Mouse (Mus musculus) C2C12 (cell line): ENCODE data around the gene Gas2l3. TPM values are rescaled to one million over a fixed set of nuclear protein-coding genes. Genes with fewer than 3 reads are reported as not detected.

Source experiments
- H3K27me3 ChIP-seq: one replicate; pipeline ENCODE4 v1.6.1; 2011; ENCODE audit not compliant: control insufficient read depth, insufficient read depth, insufficient read length
- H3K36me3 ChIP-seq: one replicate; pipeline ENCODE4 v1.6.1; 2011; ENCODE audit not compliant: control insufficient read depth, insufficient read depth
- H3K4me3 ChIP-seq: one replicate; pipeline ENCODE4 v1.5.1; 2011; ENCODE audit warnings: mild to moderate bottlenecking, control low read depth; ENCODE audit not compliant: poor library complexity, insufficient read depth, severe bottlenecking
- H3K79me2 ChIP-seq: one replicate; pipeline ENCODE4 v1.6.1; 2011; ENCODE audit not compliant: control insufficient read depth, insufficient read depth
- H3K79me3 ChIP-seq: one replicate; pipeline ENCODE4 v1.6.1; 2011; ENCODE audit warnings: low read depth, control low read depth
- H3ac ChIP-seq: one replicate; pipeline ENCODE3; 2011; ENCODE audit warnings: low read depth; ENCODE audit not compliant: control insufficient read depth, insufficient read length
- CEBPB ChIP-seq: IDR thresholded peaks from one replicate; pipeline ENCODE4 v1.6.1; 2011; ENCODE audit warnings: low read depth, mild to moderate bottlenecking, control low read depth, moderate library complexity
- CTCF ChIP-seq: IDR thresholded peaks from one replicate; pipeline ENCODE4 v1.5.1; 2011; ENCODE audit not compliant: control insufficient read depth, insufficient read depth, insufficient read length
- FOSL1 ChIP-seq: IDR thresholded peaks from one replicate; pipeline ENCODE4 v1.8.0; 2011; ENCODE audit warnings: mild to moderate bottlenecking, low read length; ENCODE audit not compliant: poor library complexity, insufficient read depth, severe bottlenecking
- MAX ChIP-seq: IDR thresholded peaks from one replicate; pipeline ENCODE4 v1.6.1; 2011; ENCODE audit warnings: mild to moderate bottlenecking, control low read depth
- MYOD1 ChIP-seq: IDR thresholded peaks from one replicate; pipeline ENCODE4 v1.6.1; 2011; ENCODE audit warnings: low read depth; ENCODE audit not compliant: control insufficient read depth, insufficient read length
- MYOG ChIP-seq: IDR thresholded peaks from one replicate; pipeline ENCODE4 v1.6.1; 2011; ENCODE audit not compliant: control insufficient read depth, insufficient read length; ENCODE audit errors: extremely low read depth
- USF1 ChIP-seq: IDR thresholded peaks from one replicate; pipeline ENCODE4 v1.6.1; 2011; ENCODE audit warnings: low read depth, mild to moderate bottlenecking, control low read depth, moderate library complexity
- polyA plus RNA-seq: library from polyadenylated mRNA; unstranded; fragments of >200 nt; fragmentation: generic; extraction: Trizol; gene quantifications from one replicate; pipeline ENCODE4 v1.2.1, GENCODE M21; 2012; ENCODE audit warnings: missing spikeins

The Gas2l3 gene
- polyA plus RNA-seq, 1 experiment: 4.4 TPM

DNA sequence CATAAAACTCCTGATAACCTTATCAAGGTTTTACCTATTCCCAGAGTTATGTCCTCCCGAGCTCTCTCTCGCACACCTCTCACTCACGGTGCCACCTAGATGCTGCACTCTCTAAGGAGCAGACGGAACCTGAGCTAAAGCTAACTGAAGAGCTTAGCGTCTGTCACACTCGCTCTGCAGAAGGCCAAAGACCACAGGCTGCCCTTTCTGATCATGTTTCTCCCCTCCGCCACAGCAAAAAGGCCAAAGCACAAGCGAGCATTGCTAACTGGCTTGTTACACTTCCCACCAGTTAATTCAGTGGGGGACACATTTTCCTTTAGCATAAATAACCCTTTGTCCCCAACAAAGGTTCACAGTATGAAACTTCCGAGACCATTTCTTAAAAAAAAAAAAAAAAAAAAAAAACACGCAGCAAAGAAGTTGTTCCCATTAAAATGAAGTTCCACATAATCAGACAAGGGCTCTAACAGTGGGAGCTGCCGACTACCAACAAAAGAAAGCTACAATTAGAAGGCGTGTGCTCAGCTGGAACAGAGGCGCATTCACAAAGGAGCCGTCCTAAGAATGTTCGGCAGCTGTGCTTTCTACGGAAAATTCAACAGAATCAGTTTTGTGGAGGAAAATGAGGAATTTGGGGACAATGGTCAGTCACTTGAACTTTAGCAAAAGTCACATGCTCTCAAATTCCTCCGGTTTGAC is 9.1 kb downstream of the Gas2l3 start:
- no peak overlapping the region for H3K4me3 ChIP-seq
- peaks cover 8% of the 10 kb centered on the region for H3K79me3 ChIP-seq
- peaks cover 25% of the 10 kb centered on the region for H3K79me2 ChIP-seq
- no peak overlapping the region for H3ac ChIP-seq
- H3K36me3 ChIP-seq: peaks cover 59% of the 10 kb centered on the region
- no peak for TF ChIP-seq MYOD1
- TF ChIP-seq USF1: no peak
- TF ChIP-seq MYOG: no peak
- TF ChIP-seq MAX: no peak
- no peak for TF ChIP-seq FOSL1
- no peak for TF ChIP-seq CTCF
- TF ChIP-seq CEBPB: no peak
- H3K27me3 ChIP-seq: no peaks in the 10 kb centered on the region

GRCm38 (mm10) chr10:89432743-89433142 is 11.0 kb downstream of the Gas2l3 start:
- no peaks in the 10 kb centered on the region for H3K27me3 ChIP-seq
- peaks cover 65% of the 10 kb centered on the region for H3K36me3 ChIP-seq
- TF ChIP-seq USF1: no peak
- no peak for TF ChIP-seq FOSL1
- no peak for TF ChIP-seq CEBPB
- no peak for TF ChIP-seq MYOD1
- no peak for TF ChIP-seq MYOG
- TF ChIP-seq MAX: no peak
- no peak for TF ChIP-seq CTCF

DNA sequence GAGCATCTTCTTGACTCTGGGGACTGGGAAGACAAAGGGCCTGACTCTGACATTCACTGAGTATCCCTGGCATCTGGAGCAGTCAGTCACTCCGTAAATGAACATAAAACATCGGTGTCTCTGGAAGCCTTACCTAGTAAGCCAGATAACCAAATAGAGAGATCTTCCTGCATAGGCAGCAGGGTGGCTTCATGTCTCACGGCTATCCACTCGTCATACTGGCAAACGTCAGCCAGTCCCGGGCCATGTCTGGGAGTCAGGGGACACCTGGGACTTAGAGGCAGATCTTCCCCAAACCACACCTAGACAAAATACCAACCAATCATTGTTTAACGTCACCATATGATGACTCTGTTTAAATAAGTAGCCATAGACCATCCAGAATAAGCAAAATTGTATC is 13.0 kb downstream of the Gas2l3 start:
- Histone ChIP-seq H3K36me3 (peaks cover 70% of the 10 kb centered on the region), H3ac (no peak overlapping the region), H3K27me3 (no peaks in the 10 kb centered on the region), H3K79me2 (no peaks in the 10 kb centered on the region), H3K4me3 (no peak overlapping the region), H3K79me3 (peaks cover 2% of the 10 kb centered on the region)
- TF ChIP-seq CEBPB (no peak), MAX (no peak), MYOG (no peak), FOSL1 (no peak), USF1 (no peak), MYOD1 (no peak), CTCF (no peak)

More at GRCm38 (mm10) chr10:89432743-89433142, 11.0 kb downstream of the Gas2l3 start:
- Histone ChIP-seq H3ac (no peak overlapping the region), H3K4me3 (no peak overlapping the region), H3K79me2 (peaks cover 7% of the 10 kb centered on the region), H3K79me3 (peaks cover 2% of the 10 kb centered on the region)

GRCm38 (mm10) chr10:89424800-89425393 is 18.9 kb downstream of the Gas2l3 start:
- TF ChIP-seq MYOG (no peak), FOSL1 (no peak), CTCF (no peak), USF1 (no peak), CEBPB (no peak), MAX (no peak)
- no peak overlapping the region for H3ac ChIP-seq
- peaks cover 73% of the 10 kb centered on the region for H3K36me3 ChIP-seq
- no peaks in the 10 kb centered on the region for H3K79me3 ChIP-seq
- no peak overlapping the region for H3K4me3 ChIP-seq
- no peaks in the 10 kb centered on the region for H3K27me3 ChIP-seq
- no peaks in the 10 kb centered on the region for H3K79me2 ChIP-seq

DNA sequence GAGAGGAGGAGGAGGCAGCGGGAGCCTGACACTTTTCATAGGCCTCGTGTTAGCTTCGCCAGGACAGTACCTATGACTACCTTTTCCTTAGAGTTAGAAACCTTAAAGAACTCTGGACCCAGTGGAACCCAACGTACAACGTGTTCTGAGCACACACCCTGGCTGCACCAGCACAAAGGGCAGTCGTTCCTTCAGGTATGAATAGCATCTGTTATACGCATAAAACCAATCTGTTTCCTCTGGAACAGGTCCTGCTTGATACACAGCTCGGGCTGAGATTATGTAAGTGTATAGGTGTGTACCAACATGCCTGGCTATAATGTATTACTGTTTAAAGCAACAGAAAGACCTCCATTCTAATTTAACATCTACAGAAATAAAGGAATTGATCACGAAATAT is 19.6 kb downstream of the Gas2l3 start:
- TF ChIP-seq CTCF: no peak
- TF ChIP-seq MYOG: no peak
- TF ChIP-seq CEBPB: no peak
- no peak for TF ChIP-seq FOSL1
- no peak for TF ChIP-seq MAX
- no peak for TF ChIP-seq MYOD1
- TF ChIP-seq USF1: no peak
- no peak overlapping the region for H3K4me3 ChIP-seq

More for the DNA sequence above, 19.6 kb downstream of the Gas2l3 start:
- Histone ChIP-seq H3K36me3 (peaks cover 76% of the 10 kb centered on the region), H3ac (no peak overlapping the region), H3K79me2 (no peaks in the 10 kb centered on the region), H3K27me3 (no peaks in the 10 kb centered on the region), H3K79me3 (no peaks in the 10 kb centered on the region)
